Mouse (Mus musculus) cerebellum, postnatal 10 days (tissue): Measurements from ENCODE around the gene Lrrc45.
"Not testable (repeated sequence)": the region's sequence is repeated elsewhere in the genome, so short reads cannot be mapped to it uniquely, and the experiment has no call there.

Experiments used
- DNase-seq, 2 experiments: peaks; one replicate each; pipeline ENCODE4 v3.0.0; 2021; ENCODE audit warnings: mixed read lengths in 2 of 2

Gene Lrrc45

GRCm38 (mm10) chr11:120728530-120729240 is 15.0 kb downstream of the Lrrc45 start:
- DNase-seq: peak in 1 of 2 experiments; percentile 7

DNA sequence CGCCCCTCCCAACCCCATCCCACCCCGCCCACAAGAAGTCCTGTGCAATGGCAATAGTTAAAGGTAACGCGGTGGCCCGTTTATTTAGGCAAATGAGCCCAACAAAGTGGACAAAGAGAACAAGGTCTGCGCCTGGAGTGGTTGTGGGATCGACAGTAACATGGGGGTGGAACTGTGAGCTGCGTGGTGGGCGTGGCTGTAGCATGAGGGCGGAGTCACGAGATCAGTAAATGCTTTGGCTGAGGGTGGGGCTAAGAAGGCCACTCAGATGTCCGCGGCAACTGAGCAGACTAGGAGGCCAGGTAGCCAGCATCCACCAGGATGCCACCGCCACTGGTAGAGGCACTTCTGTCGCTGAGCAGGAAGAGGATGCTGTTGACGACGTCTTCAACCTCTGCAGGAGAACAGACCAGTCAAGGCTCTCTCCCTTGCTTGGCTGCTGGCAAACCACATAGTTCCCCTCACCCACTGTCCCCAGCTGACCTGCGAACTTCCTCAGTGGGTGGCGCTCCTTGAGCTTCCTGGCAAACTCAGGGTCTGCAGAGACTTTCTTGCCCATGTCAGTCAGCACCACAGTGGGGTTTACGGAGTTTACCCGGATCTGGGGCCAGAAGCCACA is 15.8 kb downstream of the Lrrc45 start:
- peak; percentile 41 to 45 for DNase-seq

GRCm38 (mm10) chr11:120730331-120730870 is 16.7 kb downstream of the Lrrc45 start:
- DNase-seq: no peak

- DNase-seq: no peak
Measured at GRCm38 (mm10) chr11:120731395-120731794, 17.7 kb downstream of the Lrrc45 start.

GRCm38 (mm10) chr11:120731858-120732680 is 18.3 kb downstream of the Lrrc45 start, which contains the start of gene Cbr2:
Gene Cbr2, minus strand, starts transcription at chr11:120732114.
- DNase-seq: no peak

DNA sequence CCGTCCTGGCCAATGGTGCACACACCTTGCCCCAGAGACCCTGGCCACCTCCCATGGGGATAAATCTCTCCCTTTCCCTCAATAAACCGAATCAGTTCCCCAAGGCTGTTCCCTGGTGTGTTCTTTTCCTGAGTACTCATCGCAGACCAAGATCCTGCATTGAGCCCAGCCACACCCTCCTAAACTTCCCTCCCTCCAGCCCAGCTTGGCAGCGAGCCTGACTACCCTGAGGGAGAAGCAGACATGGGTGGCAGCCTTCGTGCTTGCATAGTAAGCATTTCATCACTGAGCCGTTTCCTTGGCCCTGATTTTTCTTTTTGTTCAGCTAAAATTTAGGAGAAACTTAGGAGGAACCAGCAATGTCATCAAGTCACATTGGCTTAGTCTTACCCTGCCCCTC is 19.8 kb downstream of the Lrrc45 start:
- DNase-seq: peak; percentile 9 to 21

- no peak for DNase-seq
Measured at GRCm38 (mm10) chr11:120736424-120736823, 22.7 kb downstream of the Lrrc45 start.

DNA sequence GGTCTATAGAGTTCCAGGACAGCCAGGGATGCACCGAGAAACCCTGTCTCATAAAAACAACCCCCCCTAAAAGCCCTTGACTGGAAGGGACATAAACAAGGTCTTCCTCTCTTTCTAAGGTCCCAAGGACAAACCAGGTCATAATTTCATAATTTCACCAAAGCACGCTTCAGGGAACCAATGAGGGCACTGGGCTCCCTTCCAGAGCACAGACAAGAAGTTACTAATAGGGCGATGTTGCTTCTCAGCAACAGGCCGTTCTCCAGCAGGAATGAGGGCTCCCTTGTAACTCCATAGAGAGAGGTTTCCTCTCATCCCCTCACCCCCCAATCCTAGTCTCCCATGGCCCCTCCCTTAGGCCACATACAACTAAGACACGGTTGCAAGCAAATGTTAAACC is 27.3 kb downstream of the Lrrc45 start:
- DNase-seq: no peak

DNA sequence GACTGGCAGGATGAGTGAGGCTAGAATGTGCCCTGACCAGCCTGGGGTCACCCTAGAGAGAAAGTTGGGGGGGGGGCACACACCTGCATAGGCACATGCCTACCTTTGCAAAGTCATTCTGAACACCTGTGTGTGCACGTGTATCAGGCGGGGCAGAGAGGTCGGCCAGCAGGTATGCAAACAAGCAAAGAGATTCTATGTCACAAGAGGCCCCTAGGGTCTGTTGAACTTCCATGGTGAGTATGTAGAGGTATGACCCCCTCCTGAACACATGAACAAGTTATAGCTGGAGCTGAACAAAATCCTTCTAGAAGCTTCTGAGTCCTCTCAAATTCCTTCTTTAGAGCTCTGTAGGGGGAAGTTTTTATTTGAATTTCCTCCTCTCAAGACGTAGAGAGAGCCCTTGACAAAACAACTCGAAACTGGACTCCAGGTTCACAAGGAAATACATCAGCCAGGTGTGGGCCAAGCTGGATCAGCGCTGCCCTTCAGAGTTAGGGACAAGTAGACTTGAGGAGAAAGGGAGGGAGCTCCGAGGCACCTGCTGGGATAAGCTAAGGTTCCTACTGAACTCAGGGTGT is 30.5 kb downstream of the Lrrc45 start:
- DNase-seq: no peak

GRCm38 (mm10) chr11:120747974-120748373 is 34.2 kb downstream of the Lrrc45 start:
- DNase-seq: no peak

DNA sequence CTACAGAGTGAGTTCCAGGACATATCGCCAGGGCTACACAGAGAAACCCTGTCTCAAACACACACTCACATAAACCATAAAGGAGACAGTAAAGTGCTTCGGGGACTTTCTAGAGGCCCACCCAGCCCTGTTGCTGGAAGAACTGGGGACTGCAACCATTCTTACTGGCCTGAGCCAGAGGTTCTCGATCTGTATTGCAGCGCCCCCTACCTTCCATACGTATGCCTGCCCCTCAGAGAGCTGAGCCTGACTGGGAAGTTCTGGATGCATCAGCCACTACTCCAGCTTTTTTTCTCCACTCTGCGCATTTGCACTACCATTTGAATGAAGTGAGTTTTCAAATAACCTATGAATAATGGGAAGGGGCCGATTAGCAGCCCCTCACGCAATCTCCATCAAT is 35.7 kb downstream of the Lrrc45 start:
- DNase-seq: peak; percentile 43 to 44

DNA sequence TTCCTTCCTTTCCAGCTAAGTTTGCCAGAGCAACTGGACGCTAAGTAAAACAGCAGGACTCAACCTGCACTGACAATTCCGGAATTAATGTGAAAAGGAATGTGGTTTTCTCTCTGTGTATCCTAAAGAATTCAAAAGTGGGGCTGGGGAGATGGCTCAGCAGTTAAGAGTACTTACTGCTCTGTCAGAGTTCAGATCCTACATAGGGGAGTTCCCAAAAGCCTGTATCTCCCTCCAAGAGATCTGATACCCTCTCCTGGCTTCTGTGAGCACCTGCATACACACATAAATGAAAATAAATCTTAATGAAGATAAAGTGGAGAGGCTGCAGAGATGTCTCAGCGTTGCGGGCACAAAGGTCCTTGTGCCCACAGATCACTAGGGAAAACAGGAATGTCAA is 37.9 kb downstream of the Lrrc45 start:
- no peak for DNase-seq

DNA sequence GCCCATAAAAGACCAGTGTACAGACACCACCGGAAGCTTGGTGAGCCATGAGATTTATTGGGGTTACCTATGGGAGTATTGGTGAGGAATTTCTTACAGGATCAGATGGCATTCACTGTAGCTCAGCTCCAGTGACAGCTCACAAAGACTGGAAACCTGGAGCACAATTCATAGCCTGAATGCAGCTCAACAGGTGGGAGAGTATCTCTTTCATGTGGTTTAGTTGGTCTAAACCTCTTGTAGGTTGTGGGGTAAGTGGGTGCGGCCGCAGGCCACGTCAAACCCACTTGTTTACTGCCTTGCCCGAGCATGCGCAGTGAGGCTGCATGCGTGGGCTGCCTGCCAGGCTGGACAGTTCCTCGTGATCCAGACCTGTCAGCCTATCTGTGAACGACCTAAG is 46.5 kb downstream of the Lrrc45 start:
- no peak for DNase-seq

DNA sequence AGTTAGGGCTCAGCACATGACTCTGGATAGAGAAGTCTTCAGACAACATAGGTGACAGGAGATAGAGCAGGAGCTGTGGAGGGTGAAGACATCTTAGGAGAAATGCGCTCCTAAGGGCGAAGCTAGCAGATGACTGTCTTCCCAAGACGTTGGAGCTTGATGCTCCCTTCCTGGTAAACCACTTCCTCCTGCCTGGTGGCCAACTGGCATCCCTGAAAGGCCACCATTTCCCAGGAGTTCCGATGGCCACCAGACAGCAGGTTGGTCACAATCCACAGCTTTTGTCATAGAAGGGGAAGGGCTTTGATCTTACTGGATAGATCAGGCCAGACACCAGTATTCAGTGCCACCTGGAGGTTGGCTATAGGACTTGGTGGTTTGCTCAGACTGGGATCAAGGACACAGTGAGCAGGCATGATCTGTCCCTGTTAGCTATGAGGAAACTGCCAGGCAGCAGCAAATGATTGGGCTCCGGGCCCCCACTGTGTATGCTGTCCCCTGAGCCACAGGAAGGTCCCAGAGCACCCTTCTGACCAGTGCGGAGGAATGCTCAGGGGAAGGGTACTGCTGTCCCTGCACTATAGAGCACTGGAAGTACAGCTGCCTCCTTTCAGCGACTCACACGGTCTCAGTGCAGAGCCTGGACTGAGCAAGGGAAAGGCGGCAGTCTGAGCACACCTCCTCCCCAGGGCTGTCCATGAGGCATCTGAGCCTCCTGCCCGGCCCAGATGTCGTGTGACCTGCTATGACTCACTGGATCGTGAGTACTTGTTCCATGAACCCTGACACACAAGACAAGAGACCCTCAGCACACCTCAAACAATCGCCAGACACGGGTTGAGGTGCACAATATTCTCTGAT is 48.3 kb downstream of the Lrrc45 start:
- no peak for DNase-seq

GRCm38 (mm10) chr11:120762672-120763041 is 48.9 kb downstream of the Lrrc45 start, which contains the start of gene Hmga1b:
Gene Hmga1b, plus strand, starts transcription at chr11:120762794.
- DNase-seq: not testable (repeated sequence)

DNA sequence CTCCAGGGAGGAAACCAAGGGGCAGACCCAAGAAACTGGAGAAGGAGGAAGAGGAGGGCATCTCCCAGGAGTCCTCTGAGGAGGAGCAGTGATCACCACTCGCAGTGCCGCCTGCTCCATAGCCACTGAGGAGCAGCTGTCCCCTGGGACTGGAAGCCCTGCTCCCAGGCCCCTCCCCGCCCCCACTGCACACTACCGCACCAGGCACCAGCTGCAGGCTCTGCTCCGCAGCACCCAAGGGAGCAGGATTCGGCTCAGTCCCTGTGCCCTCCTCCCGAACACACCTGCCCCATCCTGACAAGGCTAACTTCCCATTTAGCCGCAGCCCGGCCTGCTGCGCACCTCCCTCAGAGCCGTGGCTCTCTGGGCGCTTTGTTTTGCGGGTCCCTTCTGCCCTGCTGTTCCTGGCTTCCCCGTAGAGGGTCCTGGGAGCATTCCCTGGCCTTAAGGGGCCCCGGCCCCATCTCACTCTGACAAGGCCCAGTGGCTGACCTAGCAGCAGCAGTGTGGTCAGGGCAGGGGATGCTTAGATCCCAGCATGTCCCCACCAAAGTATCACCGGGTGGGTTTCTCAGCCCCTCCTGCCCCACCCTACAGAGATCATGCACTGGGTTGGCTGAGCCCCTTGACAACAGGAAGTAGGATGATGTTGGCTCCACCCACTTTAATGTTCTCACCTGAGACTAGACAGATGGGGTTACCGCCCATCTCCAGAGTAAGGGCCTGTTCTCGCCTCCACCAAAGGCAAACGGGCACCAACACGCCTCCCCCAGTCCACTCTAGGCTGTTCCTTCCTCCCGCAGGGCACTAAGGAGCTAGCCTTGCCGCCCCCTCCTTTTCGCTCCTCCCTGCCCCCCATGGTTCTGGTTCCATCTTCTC is 49.6 kb downstream of the Lrrc45 start:
- not testable (repeated sequence) for DNase-seq

DNA sequence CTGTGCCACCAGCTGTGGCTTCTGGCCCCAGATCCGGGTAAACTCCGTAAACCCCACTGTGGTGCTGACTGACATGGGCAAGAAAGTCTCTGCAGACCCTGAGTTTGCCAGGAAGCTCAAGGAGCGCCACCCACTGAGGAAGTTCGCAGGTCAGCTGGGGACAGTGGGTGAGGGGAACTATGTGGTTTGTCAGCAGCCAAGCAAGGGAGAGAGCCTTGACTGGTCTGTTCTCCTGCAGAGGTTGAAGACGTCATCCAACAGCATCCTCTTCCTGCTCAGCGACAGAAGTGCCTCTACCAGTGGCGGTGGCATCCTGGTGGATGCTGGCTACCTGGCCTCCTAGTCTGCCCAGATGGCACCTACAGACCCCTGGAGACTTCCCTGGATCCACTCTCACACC is 53.3 kb downstream of the Lrrc45 start:
- not testable (repeated sequence) for DNase-seq

DNA sequence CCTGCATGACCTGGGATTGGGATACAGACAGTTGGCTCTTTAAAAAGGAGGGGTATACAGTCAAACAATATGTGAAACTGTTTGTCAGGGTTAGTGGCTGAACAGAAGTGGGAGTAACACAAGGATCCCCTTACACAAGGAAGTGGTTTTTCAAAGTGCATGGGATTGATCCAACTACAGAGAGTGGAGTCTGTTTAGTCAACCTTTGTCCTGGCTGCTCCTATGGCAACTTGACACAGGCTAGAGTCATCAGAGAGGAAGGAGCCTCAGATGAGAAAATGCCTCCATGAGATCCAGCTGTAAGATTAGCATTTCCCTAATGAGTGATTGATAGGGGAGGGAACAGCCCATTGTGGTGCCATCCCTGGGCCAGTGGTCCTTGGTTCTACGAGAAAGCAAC is 54.5 kb downstream of the Lrrc45 start:
- no peak for DNase-seq
